Mouse (Mus musculus): Measurements from ENCODE around the gene Tbc1d23.
"Not testable (repeated sequence)": the region's sequence is repeated elsewhere in the genome, so short reads cannot be mapped to it uniquely, and the experiment has no call there.

Gene Tbc1d23

GRCm38 (mm10) chr16:57211037-57211436 lies 20.3 kb downstream of the Tbc1d23 start:
- DNase-seq: no peak

- no peak for DNase-seq
Measured at GRCm38 (mm10) chr16:57208342-57208741, 23.0 kb downstream of the Tbc1d23 start.

- DNase-seq: no peak
Measured at GRCm38 (mm10) chr16:57197281-57197680, 34.0 kb downstream of the Tbc1d23 start.

- DNase-seq: no peak
Measured at GRCm38 (mm10) chr16:57196590-57196989, 34.7 kb downstream of the Tbc1d23 start.

- no peak for DNase-seq
Measured at GRCm38 (mm10) chr16:57191214-57191613, 40.1 kb downstream of the Tbc1d23 start.

GRCm38 (mm10) chr16:57190390-57190789 lies 40.9 kb downstream of the Tbc1d23 start:
- no peak for DNase-seq

- no peak for DNase-seq
Measured at GRCm38 (mm10) chr16:57189493-57189892, 41.8 kb downstream of the Tbc1d23 start.

GRCm38 (mm10) chr16:57186618-57187017 lies 44.7 kb downstream of the Tbc1d23 start:
- DNase-seq: no peak

GRCm38 (mm10) chr16:57182037-57182436 lies 49.3 kb downstream of the Tbc1d23 start:
- DNase-seq: no peak

GRCm38 (mm10) chr16:57181180-57181579 lies 50.1 kb downstream of the Tbc1d23 start:
- DNase-seq: peak; percentile 20

GRCm38 (mm10) chr16:57177664-57178063 lies 53.6 kb downstream of the Tbc1d23 start:
- DNase-seq: no peak

GRCm38 (mm10) chr16:57177254-57177653 lies 54.0 kb downstream of the Tbc1d23 start:
- DNase-seq: no peak

GRCm38 (mm10) chr16:57176276-57176675 lies 55.0 kb downstream of the Tbc1d23 start:
- DNase-seq: peak; percentile 59

GRCm38 (mm10) chr16:57175751-57176150 lies 55.6 kb downstream of the Tbc1d23 start:
- DNase-seq: no peak

- DNase-seq: not testable (repeated sequence)
Measured at GRCm38 (mm10) chr16:57174480-57174879, 56.8 kb downstream of the Tbc1d23 start.

GRCm38 (mm10) chr16:57171570-57171969 lies 59.7 kb downstream of the Tbc1d23 start:
- DNase-seq: no peak

GRCm38 (mm10) chr16:57171161-57171560 lies 60.1 kb downstream of the Tbc1d23 start:
- DNase-seq: no peak

GRCm38 (mm10) chr16:57168236-57168635 lies 63.1 kb downstream of the Tbc1d23 start:
- no peak for DNase-seq

- DNase-seq: no peak
Measured at GRCm38 (mm10) chr16:57167514-57167912, 63.8 kb downstream of the Tbc1d23 start.

GRCm38 (mm10) chr16:57166611-57167513 lies 64.4 kb downstream of the Tbc1d23 start, which contains the start of gene Nit2:
Gene Nit2 (minus strand): TSS chr16:57167341.
- DNase-seq: peak; percentile 92

GRCm38 (mm10) chr16:57166086-57166485 lies 65.2 kb downstream of the Tbc1d23 start:
- DNase-seq: no peak

GRCm38 (mm10) chr16:57165157-57165556 lies 66.1 kb downstream of the Tbc1d23 start:
- no peak for DNase-seq

GRCm38 (mm10) chr16:57163694-57164093 lies 67.6 kb downstream of the Tbc1d23 start:
- DNase-seq: no peak

- no peak for DNase-seq
Measured at GRCm38 (mm10) chr16:57162841-57163240, 68.5 kb downstream of the Tbc1d23 start.

GRCm38 (mm10) chr16:57159835-57160234 lies 71.5 kb downstream of the Tbc1d23 start:
- no peak for DNase-seq
